Mouse (Mus musculus) adrenal gland, postnatal 14 days (tissue): ENCODE results near the gene Slc22a21. TPM values are rescaled to one million over a fixed set of nuclear protein-coding genes. Genes with fewer than 3 reads are reported as not detected.

Source experiments
- DNase-seq: peaks from one replicate; pipeline ENCODE4 v3.0.0; 2021; ENCODE audit warnings: mixed read lengths
- total RNA-seq: library from RNA; stranded (reverse); gene quantifications from 2 replicates; pipeline ENCODE4 v1.2.3, GENCODE M21; 2021

The Slc22a21 gene
- total RNA-seq, 1 experiment from 2014 or later = 4.6 TPM

- peak; percentile 75 for DNase-seq
These were observed 76.2 kb downstream of the Slc22a21 start for GRCm38 (mm10) chr11:53903781-53904533.

- no peak for DNase-seq
These were observed 77.4 kb downstream of the Slc22a21 start for GRCm38 (mm10) chr11:53902741-53903140.

- DNase-seq = no peak
These were observed 79.1 kb downstream of the Slc22a21 start for GRCm38 (mm10) chr11:53900991-53901390.

DNA sequence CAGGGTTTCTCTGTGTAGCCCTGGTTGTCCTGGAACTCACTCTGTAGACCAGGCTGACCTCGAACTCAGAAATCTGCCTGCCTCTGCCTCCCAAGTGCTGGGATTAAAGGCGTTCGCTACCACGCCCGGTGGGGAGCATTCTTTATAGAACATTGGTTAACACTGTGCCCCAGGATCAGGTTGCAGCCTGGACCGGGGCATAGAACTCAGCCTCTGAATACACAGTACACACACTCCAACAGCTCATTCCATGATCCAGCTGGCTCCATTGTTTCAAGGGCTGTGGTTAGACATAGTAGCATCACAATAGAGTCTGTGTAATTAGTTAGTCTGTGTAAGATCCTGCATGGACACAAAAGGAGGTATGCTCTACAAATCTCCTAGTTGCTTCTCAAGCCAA is 80.2 kb downstream of the Slc22a21 start:
- DNase-seq = no peak

Other genes with a start within 250 kb of the Slc22a21 start
- gene Irf1, start 210.3 kb downstream of the Slc22a21 start, total RNA-seq = 19.6 and 32.7 TPM in 2 replicates
- 0.37 and 0.41 TPM in 2 replicates for gene Gm17334, start 207.1 kb downstream of the Slc22a21 start, total RNA-seq
- gene Gm12216, start 121.1 kb downstream of the Slc22a21 start, total RNA-seq = 4.6 and 6.0 TPM in 2 replicates
- gene Slc22a5, start 88.7 kb downstream of the Slc22a21 start, total RNA-seq = 42.5 and 48.6 TPM in 2 replicates
- 3.5 and 7.2 TPM in 2 replicates for gene Slc22a4, start 47.8 kb upstream of the Slc22a21 start, total RNA-seq
- gene Pdlim4, start 88.7 kb upstream of the Slc22a21 start, total RNA-seq = 12.6 and 15.0 TPM in 2 replicates
- 24.3 and 28.3 TPM in 2 replicates for gene P4ha2, start 119.8 kb upstream of the Slc22a21 start, total RNA-seq